Mouse (Mus musculus): ENCODE measurements around the gene Mia3. TPM values are rescaled to one million over a fixed set of nuclear protein-coding genes. Genes with fewer than 3 reads are reported as not detected.
"Not testable (repeated sequence)": the region's sequence is repeated elsewhere in the genome, so short reads cannot be mapped to it uniquely, and the experiment has no call there.

Mia3 gene
- total and polyA plus RNA-seq, 3 experiments, result 63.5 to 197 (median 180) TPM

DNA sequence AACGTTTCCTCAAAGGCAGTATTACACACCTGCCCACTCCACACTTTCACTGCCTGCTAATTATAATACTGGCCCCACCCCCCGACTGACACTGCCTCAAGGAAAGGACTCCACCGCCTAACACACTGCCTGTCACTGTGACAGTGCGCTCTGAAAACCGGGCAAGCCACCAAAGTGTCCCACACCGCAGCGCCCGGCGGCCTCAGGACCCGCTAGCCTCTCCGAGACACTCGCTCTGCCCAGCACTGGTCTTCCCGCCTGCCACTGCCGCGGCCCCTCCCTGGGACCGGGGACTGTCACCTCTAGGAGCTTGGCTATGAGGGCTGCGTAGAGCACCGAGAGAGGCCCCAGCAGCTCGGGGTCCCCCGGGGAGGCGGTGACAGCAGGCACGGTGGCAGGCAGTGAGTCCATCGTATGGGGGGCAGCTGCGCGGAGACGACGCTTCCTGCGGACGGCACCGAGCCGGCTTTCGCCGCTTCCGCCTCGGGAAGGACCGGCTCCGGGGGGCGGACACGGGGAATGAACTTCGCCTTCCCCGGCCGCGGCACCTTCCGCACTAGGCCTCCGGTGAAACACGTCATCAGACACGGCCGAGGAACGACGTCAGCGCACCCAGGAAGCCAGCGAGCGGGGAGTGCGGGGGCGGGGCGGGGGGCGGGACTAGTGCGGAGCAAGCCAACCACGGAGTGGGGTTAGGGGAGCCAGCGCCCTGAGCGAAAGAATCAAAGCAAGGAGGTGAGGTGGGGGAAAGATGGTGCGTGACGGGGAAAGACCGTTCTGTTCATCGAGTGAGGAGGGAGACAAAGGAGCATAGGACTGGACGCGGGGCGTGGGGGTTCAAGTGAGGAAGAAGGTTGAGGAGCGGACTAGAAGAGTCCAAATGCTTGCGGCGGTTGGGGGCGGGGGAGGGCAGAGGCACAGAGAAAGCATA lies 24.2 kb downstream of the Mia3 start:
- DNase-seq, result peak; percentile 93

DNA sequence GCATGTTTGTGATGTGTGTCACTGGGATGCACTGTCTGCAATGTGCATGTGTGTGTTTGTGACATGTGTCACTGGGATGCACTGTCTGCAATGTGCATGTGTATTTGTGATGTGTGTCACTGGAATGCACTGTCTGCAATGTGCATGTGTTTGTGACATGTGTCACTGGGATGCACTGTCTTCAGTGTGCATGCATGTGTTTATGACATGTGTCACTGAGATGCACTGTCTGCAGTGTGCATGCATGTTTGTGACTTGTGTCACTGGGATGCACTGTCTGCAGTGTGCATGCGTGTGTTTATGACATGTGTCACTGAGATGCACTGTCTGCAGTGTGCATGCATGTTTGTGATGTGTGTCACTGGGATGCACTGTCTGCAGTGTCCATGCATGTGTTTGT lies 26.5 kb downstream of the Mia3 start:
- DNase-seq, result not testable (repeated sequence)

DNA sequence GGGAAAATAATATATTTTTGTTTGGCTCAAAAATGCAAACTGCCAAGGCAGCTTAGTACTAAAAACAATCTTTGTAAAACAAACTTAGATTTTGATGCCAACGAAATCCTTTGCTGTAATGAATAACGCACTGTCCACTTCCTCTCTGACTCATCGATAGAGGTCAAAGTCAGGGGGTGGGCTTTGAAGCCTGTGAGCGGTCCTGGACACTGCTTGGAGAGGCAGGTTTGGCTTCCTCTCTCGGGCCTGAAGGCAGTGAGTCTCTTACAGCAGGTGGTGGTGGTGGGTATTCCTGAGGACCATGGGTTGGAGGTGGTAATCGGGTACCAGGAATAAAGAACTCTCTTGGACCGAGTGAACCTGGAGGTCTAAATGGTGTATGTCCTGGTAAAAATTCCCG lies 42.2 kb downstream of the Mia3 start:
- peak; percentile 45 for DNase-seq

DNA sequence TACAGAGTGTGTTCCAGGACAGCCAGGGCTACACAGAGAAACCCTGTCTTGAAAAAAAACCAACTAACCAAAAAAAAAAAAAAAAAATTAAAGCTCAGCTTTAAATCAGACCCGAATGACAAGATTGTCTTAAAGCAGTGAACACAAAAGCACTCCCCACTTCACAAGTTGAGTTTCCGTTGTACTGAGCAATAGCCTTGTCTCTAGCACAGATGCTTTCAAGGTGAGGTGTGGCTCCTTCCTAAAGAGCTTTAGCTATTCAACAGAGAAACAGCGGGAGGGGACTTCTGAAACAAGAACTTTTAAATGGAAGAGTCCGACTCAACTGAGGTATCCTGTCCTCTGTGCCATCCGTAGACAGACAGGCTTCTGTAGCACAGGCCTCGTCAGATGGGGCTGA lies 44.9 kb downstream of the Mia3 start:
- no peak for DNase-seq

DNA sequence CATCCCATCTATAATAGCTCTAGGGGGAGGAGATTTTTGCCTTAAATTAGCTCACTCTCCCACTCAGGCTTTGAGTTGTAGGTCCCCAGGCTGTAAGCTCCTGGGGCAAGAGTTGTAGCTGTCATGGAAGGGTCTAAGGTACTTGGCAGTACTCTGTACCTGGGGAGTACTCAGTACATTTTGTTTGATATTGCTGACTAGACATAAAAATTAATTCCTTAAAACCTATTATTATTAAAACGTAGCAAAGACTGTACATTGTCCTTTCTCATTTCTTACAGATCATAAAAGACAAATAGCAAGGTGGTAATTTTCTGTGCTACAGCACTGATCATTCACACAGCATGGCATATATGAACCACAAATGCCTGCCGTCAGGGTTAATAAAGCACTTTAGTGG lies 45.4 kb downstream of the Mia3 start:
- no peak for DNase-seq

DNA sequence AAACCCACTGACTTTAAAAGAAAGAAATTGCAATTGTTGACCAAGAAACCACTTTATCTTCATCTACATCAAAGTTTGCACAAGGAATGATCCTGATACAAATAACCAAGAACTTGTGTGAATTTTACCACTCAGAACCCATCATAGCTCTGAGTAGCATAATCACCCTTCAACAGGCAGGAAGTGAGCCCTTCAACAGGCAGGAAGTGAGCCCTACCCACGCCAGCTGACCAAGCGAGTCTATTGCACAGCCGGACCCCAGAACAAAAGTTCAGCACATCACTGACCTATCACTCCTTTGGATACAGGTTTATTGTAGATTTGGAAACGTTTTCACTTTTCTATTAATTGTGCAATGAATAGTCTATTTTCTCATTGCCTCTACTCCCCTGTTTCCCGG lies 46.9 kb downstream of the Mia3 start:
- not testable (repeated sequence) for DNase-seq

- DNase-seq, result no peak
Observed at GRCm38 (mm10) chr1:183320708-183321107, 48.6 kb downstream of the Mia3 start.

- DNase-seq, result no peak
Observed at GRCm38 (mm10) chr1:183315783-183316182, 53.6 kb downstream of the Mia3 start.

GRCm38 (mm10) chr1:183312076-183312475 lies 57.3 kb downstream of the Mia3 start:
- no peak for DNase-seq

DNA sequence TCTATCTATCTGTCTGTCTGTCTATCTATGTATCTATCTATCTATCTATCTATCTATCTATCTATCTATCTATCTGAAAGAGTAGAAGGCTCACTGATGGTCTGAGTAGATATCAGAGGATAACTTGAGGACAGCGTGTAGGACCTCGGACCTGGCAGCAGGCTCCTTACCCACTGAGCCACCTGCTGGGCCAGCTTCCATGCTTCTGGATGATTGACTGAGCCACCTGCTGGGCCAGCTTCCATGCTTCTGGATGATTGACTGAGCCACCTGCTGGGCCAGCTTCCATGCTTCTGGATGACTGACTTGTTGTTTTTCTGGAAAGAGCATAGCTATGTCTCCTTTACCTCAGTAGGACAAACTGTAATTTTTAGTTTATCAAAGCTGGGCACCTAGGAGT lies 59.8 kb downstream of the Mia3 start:
- not testable (repeated sequence) for DNase-seq

DNA sequence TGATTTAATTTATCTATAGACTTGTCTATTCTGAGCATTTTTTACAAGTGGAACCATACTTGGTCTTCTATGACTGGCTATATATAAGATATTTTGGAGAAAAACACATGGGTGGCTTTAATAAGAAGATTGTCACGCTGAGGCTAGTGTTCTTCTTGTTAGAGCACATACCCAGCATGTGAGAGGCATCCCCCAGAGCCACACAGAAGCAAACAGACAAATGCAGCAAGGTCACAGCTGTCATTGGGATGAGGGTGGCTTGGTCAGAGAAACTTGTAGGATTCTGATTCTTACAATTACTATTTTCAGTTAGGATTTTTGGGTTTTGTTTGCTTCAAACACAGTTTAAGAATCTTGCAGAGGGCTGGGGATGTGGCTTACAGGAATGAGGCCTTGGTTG lies 60.9 kb downstream of the Mia3 start:
- no peak for DNase-seq

- no peak for DNase-seq
Observed at GRCm38 (mm10) chr1:183307555-183307954, 61.8 kb downstream of the Mia3 start.

GRCm38 (mm10) chr1:183299161-183299560 lies 70.2 kb downstream of the Mia3 start:
- peak; percentile 89 for DNase-seq

DNA sequence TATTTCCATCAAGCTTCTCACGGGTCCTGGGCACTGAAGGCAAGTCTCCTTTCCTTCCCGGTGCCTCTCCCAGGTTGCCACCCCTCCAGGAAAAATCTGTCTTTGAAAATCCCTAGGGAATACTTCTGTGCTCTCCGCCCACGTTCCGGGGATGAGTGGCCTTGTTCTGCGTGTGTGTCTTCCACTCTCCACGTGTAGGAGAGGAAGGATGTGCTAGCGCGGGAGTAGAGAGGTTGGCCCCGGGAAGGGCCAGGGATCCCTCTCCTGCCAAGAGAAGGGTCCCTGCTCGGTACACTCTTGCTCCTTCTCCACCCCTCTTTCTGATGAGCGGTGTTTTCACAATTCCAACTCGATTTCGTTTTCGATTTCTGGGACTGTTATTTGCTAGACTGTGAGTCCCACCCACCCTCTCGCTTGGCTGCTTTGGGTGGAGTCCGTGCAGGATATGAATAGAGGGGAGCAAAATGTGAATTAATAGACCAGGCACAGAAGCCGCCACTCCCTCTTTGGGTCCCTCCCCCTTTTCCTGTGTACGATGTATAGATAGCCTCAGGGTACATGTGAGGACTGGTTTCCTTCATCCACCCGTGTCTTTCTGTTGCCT lies 71.4 kb downstream of the Mia3 start:
- DNase-seq, result peak; percentile 52

DNA sequence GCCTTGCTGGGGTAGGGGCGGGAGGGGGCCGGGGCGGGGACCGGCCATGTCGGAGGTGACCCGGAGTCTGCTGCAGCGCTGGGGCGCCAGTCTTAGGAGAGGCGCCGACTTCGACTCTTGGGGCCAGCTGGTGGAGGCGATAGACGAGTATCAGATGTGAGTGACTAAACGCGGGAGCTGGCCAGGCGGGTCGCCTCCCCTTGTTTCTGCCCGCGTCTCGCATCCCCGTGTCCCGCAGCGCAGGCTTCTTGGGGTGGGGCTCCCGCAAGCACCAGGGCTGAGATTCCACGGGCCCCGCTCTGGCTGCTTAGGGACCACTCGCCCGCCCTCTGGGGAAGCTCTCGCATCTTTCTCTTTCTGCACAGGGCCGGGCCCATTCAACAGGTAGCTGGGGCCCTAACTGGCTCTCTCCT lies 71.9 kb downstream of the Mia3 start:
- no peak for DNase-seq

GRCm38 (mm10) chr1:183296877-183297383 lies 72.4 kb downstream of the Mia3 start, which contains the start of gene Brox:
Brox (minus strand) TSS chr1:183297269.
- DNase-seq, result peak; percentile 98

- DNase-seq, result no peak
Observed at GRCm38 (mm10) chr1:183296465-183296864, 72.9 kb downstream of the Mia3 start, which contains the start of gene Aida. Aida (plus strand) TSS chr1:183296590.

- DNase-seq, result no peak
Observed at GRCm38 (mm10) chr1:183289576-183289975, 79.8 kb downstream of the Mia3 start.

DNA sequence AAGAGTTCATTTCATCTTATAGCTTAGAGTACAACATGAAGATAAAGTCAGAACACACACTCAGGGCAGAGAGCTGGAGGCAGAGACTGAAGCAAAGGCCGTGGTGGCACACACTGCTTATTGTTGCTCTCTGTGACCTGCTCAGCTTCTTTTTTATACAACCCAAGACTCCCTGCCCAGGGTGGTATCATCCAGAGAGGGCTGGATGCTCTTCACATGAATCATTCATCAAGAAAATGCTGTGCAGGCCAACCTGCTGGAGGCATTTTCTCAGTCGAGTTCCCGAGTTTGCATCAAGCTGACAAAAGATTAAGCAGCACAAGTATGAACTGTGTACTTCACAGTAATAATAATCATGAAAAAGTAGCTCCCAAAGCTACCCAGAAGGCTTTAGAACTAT lies 81.0 kb downstream of the Mia3 start:
- no peak for DNase-seq
